ENCODE assay signal across 11 mouse cellular contexts in genomic region chrX:53125838-53126467, GRCm38 (mm10).
DNase-seq lines count a peak whose midpoint lies in the region; ATAC-seq and TF ChIP-seq lines count a peak whose summit lies in the region.
"Had no signal": no experiment of that assay in that cellular context is flagged by ENCODE, and none has a peak within 500 bp of the region (broad histone marks: within the 10 kb centered on the region; RNA-seq: fewer than 3 reads in every experiment).

No protein-coding gene starts in this region.

- H3K4me3 ChIP-seq in kidney, postnatal 0 days (replicated peaks; ENCODE audit: low read depth, low read length), result no peak overlapping the region
- no peak overlapping the region for H3K4me3 ChIP-seq in embryonic facial prominence, embryonic 13.5 days
- no peak overlapping the region for H3K4me3 ChIP-seq in limb, embryonic 10.5 days
- no peak overlapping the region for H3K4me3 ChIP-seq in stomach, embryonic 14.5 days (ENCODE audit: low read depth, low read length)

- no peaks in the 10 kb centered on the region for H3K4me1 ChIP-seq in kidney, postnatal 0 days (replicated peaks; ENCODE audit: insufficient read depth, low read length)
- H3K4me1 ChIP-seq in embryonic facial prominence, embryonic 13.5 days, result peaks cover 21% of the 10 kb centered on the region
- peaks cover 27% of the 10 kb centered on the region for H3K4me1 ChIP-seq in limb, embryonic 10.5 days
- H3K4me1 ChIP-seq in stomach, embryonic 14.5 days (ENCODE audit: control insufficient read depth, insufficient read depth, low read length), result no peaks in the 10 kb centered on the region

- no peak overlapping the region for H3K4me2 ChIP-seq in kidney, postnatal 0 days (ENCODE audit: low read length)
- no peak overlapping the region; the same call in 1 of the 2 replicates for H3K4me2 ChIP-seq in embryonic facial prominence, embryonic 13.5 days
- H3K4me2 ChIP-seq in stomach, embryonic 14.5 days (replicated peaks; ENCODE audit: low read depth, low read length), result no peak overlapping the region

- 35% methylated on average over 3 of the region's 3 CpGs for WGBS in kidney, postnatal 0 days
- WGBS in embryonic facial prominence, embryonic 13.5 days, result 34% methylated on average over 3 of the region's 3 CpGs
- 21% methylated on average over 3 of the region's 3 CpGs for WGBS in limb, embryonic 10.5 days
- 29% methylated on average over 3 of the region's 3 CpGs for whole genome bisulfite sequencing in stomach, embryonic 14.5 days

- no peak for TF ChIP-seq CTCF in kidney, postnatal 0 days (IDR thresholded peaks at IDR 0.05; ENCODE audit: low read depth)

- no peaks in the 10 kb centered on the region for H3K27me3 ChIP-seq in kidney, postnatal 0 days (ENCODE audit: insufficient read depth, low read length)
- H3K27me3 ChIP-seq in embryonic facial prominence, embryonic 13.5 days, result no peaks in the 10 kb centered on the region; the same call in 1 of the 2 replicates
- H3K27me3 ChIP-seq in limb, embryonic 10.5 days (ENCODE audit: low read depth, poor library complexity, severe bottlenecking), result peaks cover 47% of the 10 kb centered on the region
- H3K27me3 ChIP-seq in stomach, embryonic 14.5 days (ENCODE audit: control insufficient read depth, insufficient read depth, low read length), result no peaks in the 10 kb centered on the region

- H3K9ac ChIP-seq in kidney, postnatal 0 days (ENCODE audit: low read depth, low read length), result no peak overlapping the region
- H3K9ac ChIP-seq in embryonic facial prominence, embryonic 13.5 days, result no peak overlapping the region
- no peak overlapping the region for H3K9ac ChIP-seq in stomach, embryonic 14.5 days (replicated peaks; ENCODE audit: low read depth, low read length)

- H3K27ac ChIP-seq in kidney, postnatal 0 days, result no peak overlapping the region
- peak overlapping the region; percentile 83 for H3K27ac ChIP-seq in embryonic facial prominence, embryonic 13.5 days
- peak overlapping the region; percentile 83 for H3K27ac ChIP-seq in limb, embryonic 10.5 days
- peak overlapping the region; percentile 58; the same call in 1 of the 2 replicates for H3K27ac ChIP-seq in stomach, embryonic 14.5 days (ENCODE audit: low read length)

- no peaks in the 10 kb centered on the region for H3K36me3 ChIP-seq in kidney, postnatal 0 days (ENCODE audit: insufficient read depth, low read length)
- H3K36me3 ChIP-seq in embryonic facial prominence, embryonic 13.5 days, result no peaks in the 10 kb centered on the region
- no peaks in the 10 kb centered on the region for H3K36me3 ChIP-seq in limb, embryonic 10.5 days
- H3K36me3 ChIP-seq in stomach, embryonic 14.5 days (ENCODE audit: control insufficient read depth, insufficient read depth, low read length), result no peaks in the 10 kb centered on the region

- no peak for ATAC-seq in kidney, postnatal 0 days (replicated peaks; ENCODE audit: low FRiP score, low read depth)
- peak; percentile 81 for ATAC-seq in embryonic facial prominence, embryonic 13.5 days (ENCODE audit: insufficient number of reproducible peaks, insufficient read depth, low FRiP score, low TSS enrichment, low read depth)
- peak; percentile 76; the same call in 1 of the 2 replicates for ATAC-seq in stomach, embryonic 14.5 days (ENCODE audit: insufficient number of reproducible peaks, insufficient read depth, low FRiP score, low read depth)

- H3K9me3 ChIP-seq in kidney, postnatal 0 days (replicated peaks; ENCODE audit: low read length), result no peaks in the 10 kb centered on the region
- no peaks in the 10 kb centered on the region for H3K9me3 ChIP-seq in embryonic facial prominence, embryonic 13.5 days
- no peaks in the 10 kb centered on the region for H3K9me3 ChIP-seq in limb, embryonic 10.5 days (replicated peaks)
- no peaks in the 10 kb centered on the region for H3K9me3 ChIP-seq in stomach, embryonic 14.5 days (ENCODE audit: control insufficient read depth, low read depth, low read length)

- DNase-seq in kidney, postnatal 0 days (ENCODE audit: low spot score), result peak; percentile 35
- no peak for DNase-seq in kidney, adult 9 months
- peak; percentile 68 for DNase-seq in limb, embryonic 10.5 days (ENCODE audit: low spot score)
- no peak for DNase-seq in thymus, postnatal 36 days
- no peak for DNase-seq in left cerebral cortex, adult 11 months (ENCODE audit: low spot score)
- DNase-seq in layer of hippocampus, adult 11-12 months (ENCODE audit: low spot score), result no peak
- DNase-seq: adrenal gland, adult 2 months; cerebellum, postnatal 14 days; layer of hippocampus, postnatal 36 days had no signal

Comparison
In these comparisons a context has a peak if more than half of its experiments do, and no peak if none do; other contexts are left out.
1. DNase-seq: peak in kidney, postnatal 0 days (single experiment) and limb, embryonic 10.5 days (single experiment); none in kidney, adult 9 months (single experiment), thymus, postnatal 36 days (0 of 2), left cerebral cortex, adult 11 months (single experiment) and layer of hippocampus, adult 11-12 months (single experiment).